In genomic region chr13:75337054-75337453, GRCm38 (mm10) we compare ENCODE assay signal across 19 mouse cellular contexts.
"Had no signal": no experiment of that assay in that cellular context is flagged by ENCODE, and none has a peak within 500 bp of the region (broad histone marks: within the 10 kb centered on the region; RNA-seq: fewer than 3 reads in every experiment).

No protein-coding gene starts in this region.

- H3K9me3 ChIP-seq: limb, embryonic 15.5 days; liver, embryonic 12.5 days; lung, embryonic 15.5 days; midbrain, embryonic 10.5 days; midbrain, embryonic 12.5 days; neural tube, embryonic 13.5 days; neural tube, embryonic 15.5 days had no signal

- ATAC-seq: liver, embryonic 12.5 days; midbrain, embryonic 16.5 days had no signal

- DNase-seq: lung, adult 18-20 months; lung, postnatal 36 days; midbrain, embryonic 14.5 days; retina, postnatal 1 day; right cerebral cortex, postnatal 14 days; spleen, adult 18-20 months; thymus, adult 18-20 months; thymus, postnatal 14 days; thymus, postnatal 36 days had no signal

- H3K4me1 ChIP-seq: limb, embryonic 15.5 days; liver, embryonic 12.5 days; lung, embryonic 15.5 days; midbrain, embryonic 10.5 days; midbrain, embryonic 12.5 days; neural tube, embryonic 13.5 days; neural tube, embryonic 15.5 days had no signal

- H3K27ac ChIP-seq: limb, embryonic 15.5 days; liver, embryonic 12.5 days; liver, embryonic 14.5 days; lung, embryonic 15.5 days; midbrain, embryonic 10.5 days; midbrain, embryonic 12.5 days; neural tube, embryonic 13.5 days; neural tube, embryonic 15.5 days had no signal

- H3K4me3 ChIP-seq: limb, embryonic 15.5 days; liver, embryonic 12.5 days; lung, embryonic 15.5 days; midbrain, embryonic 10.5 days; midbrain, embryonic 12.5 days; myocyte; neural tube, embryonic 13.5 days; neural tube, embryonic 15.5 days had no signal

- H3K9ac ChIP-seq: limb, embryonic 15.5 days; liver, embryonic 12.5 days; liver, embryonic 14.5 days; lung, embryonic 15.5 days; midbrain, embryonic 12.5 days; neural tube, embryonic 13.5 days; neural tube, embryonic 15.5 days had no signal

- H3K36me3 ChIP-seq: limb, embryonic 15.5 days; liver, embryonic 12.5 days; lung, embryonic 15.5 days; midbrain, embryonic 10.5 days; midbrain, embryonic 12.5 days; neural tube, embryonic 13.5 days; neural tube, embryonic 15.5 days had no signal

- H3K4me2 ChIP-seq: limb, embryonic 15.5 days; liver, embryonic 12.5 days; lung, embryonic 15.5 days; midbrain, embryonic 12.5 days; neural tube, embryonic 13.5 days; neural tube, embryonic 15.5 days had no signal

- H3K27me3 ChIP-seq: limb, embryonic 15.5 days; liver, embryonic 12.5 days; lung, embryonic 15.5 days; midbrain, embryonic 12.5 days; neural tube, embryonic 13.5 days; neural tube, embryonic 15.5 days had no signal
